ENCODE assay signal across 8 mouse cellular contexts in genomic region chr1:179517713-179518465, GRCm38 (mm10). TPM values are rescaled to one million over a fixed set of nuclear protein-coding genes. Genes with fewer than 3 reads are reported as not detected.
DNase-seq lines count a peak whose midpoint lies in the region; ATAC-seq and TF ChIP-seq lines count a peak whose summit lies in the region.

TSS of gene Smyd3 (minus strand) at chr1:179518041.

- H3K79me2 ChIP-seq in CH12.LX (replicated peaks; ENCODE audit: control insufficient read depth, extremely low read depth, insufficient read depth, poor library complexity, severe bottlenecking), result peaks cover 5% of the 10 kb centered on the region; the same call in 1 of the 2 replicates

- peak; percentile 88 for DNase-seq in CH12.LX (ENCODE audit: extremely low read depth)
- peak; percentile 84 for DNase-seq in c-Kit-positive CD71-positive TER-119-negative erythroid progenitor cells, embryonic 14.5 days (ENCODE audit: low read depth)
- peak; percentile 91 for DNase-seq in forebrain, embryonic 11.5 days (ENCODE audit: low spot score)
- DNase-seq in heart, postnatal 0 days (ENCODE audit: low spot score), result peak; percentile 85
- DNase-seq in kidney, postnatal 4 days, result peak; percentile 87 to 90

- in situ Hi-C loops in CH12.LX (cut with MboI; ENCODE audit: low pct_ligation_motif_present, low pct_unique_long_range_greater_than_20kb, low sequenced_read_pairs), result no loop called here

- H3K27ac ChIP-seq in CH12.LX (ENCODE audit: insufficient read depth, low read depth), result peak within 1 kb of the TSS; percentile 8; the same call in 1 of the 2 replicates
- no peak within 1 kb of the TSS for H3K27ac ChIP-seq in forebrain, embryonic 11.5 days (ENCODE audit: low read depth, low read length)
- peak within 1 kb of the TSS; percentile 41; the same call in 1 of the 2 replicates for H3K27ac ChIP-seq in heart, postnatal 0 days (ENCODE audit: low read depth)
- H3K27ac ChIP-seq in liver, embryonic 16.5 days (ENCODE audit: low read length), result peak within 1 kb of the TSS; percentile 84
- no peak within 1 kb of the TSS for H3K27ac ChIP-seq in neural tube, embryonic 13.5 days (replicated peaks)
- H3K27ac ChIP-seq in testis, adult 2 months (ENCODE audit: control insufficient read depth, insufficient read depth, low read depth, low read length), result 0 out of 2 replicates have a peak within 1 kb of the TSS, but pooled peaks have one; percentile 33

- no peak for TF ChIP-seq EP300 in CH12.LX (IDR thresholded peaks at IDR 0.05; ENCODE audit: low read length)
- TF ChIP-seq EP300 in heart, postnatal 0 days (IDR thresholded peaks at IDR 0.05; ENCODE audit: low read depth), result no peak

- WGBS in forebrain, embryonic 11.5 days, result 6% methylated on average over 39 of the region's 39 CpGs
- WGBS in heart, postnatal 0 days, result 6% methylated on average over 39 of the region's 39 CpGs
- 4% methylated on average over 39 of the region's 39 CpGs for whole genome bisulfite sequencing in liver, embryonic 16.5 days (ENCODE audit: insufficient replicate concordance)
- WGBS in neural tube, embryonic 13.5 days, result 6% methylated on average over 39 of the region's 39 CpGs

- peaks cover 4 to 14% of the 10 kb centered on the region in 2 experiments for H3K4me1 ChIP-seq in CH12.LX (ENCODE audit: control insufficient read depth in 1 of 2, insufficient read depth in 2 of 2)
- no peaks in the 10 kb centered on the region for H3K4me1 ChIP-seq in forebrain, embryonic 11.5 days (replicated peaks; ENCODE audit: control insufficient read depth, insufficient read depth, low read length)
- peaks cover 7% of the 10 kb centered on the region; the same call in 1 of the 2 replicates for H3K4me1 ChIP-seq in heart, postnatal 0 days (ENCODE audit: control insufficient read depth, insufficient read depth)
- H3K4me1 ChIP-seq in liver, embryonic 16.5 days (ENCODE audit: control insufficient read depth, low read depth, low read length), result peaks cover 10% of the 10 kb centered on the region
- H3K4me1 ChIP-seq in neural tube, embryonic 13.5 days (replicated peaks), result peaks cover 17% of the 10 kb centered on the region
- peaks cover 4% of the 10 kb centered on the region for H3K4me1 ChIP-seq in testis, adult 2 months (ENCODE audit: control insufficient read depth, insufficient read depth, low read length)

- peak within 1 kb of the TSS; percentile 52 for H3K4me2 ChIP-seq in CH12.LX (ENCODE audit: insufficient read depth, low read depth, poor library complexity, severe bottlenecking)
- peak within 1 kb of the TSS; percentile 95 for H3K4me2 ChIP-seq in forebrain, embryonic 11.5 days (ENCODE audit: low read depth, low read length, severe bottlenecking)
- H3K4me2 ChIP-seq in heart, postnatal 0 days (ENCODE audit: low read depth, low read length), result peak within 1 kb of the TSS; percentile 87
- peak within 1 kb of the TSS; percentile 100 for H3K4me2 ChIP-seq in liver, embryonic 16.5 days (ENCODE audit: low read depth, low read length)
- peak within 1 kb of the TSS; percentile 99 for H3K4me2 ChIP-seq in neural tube, embryonic 13.5 days

- H3K9ac ChIP-seq in CH12.LX (ENCODE audit: insufficient read depth, low read depth), result peak within 1 kb of the TSS; percentile 56
- H3K9ac ChIP-seq in forebrain, embryonic 11.5 days (ENCODE audit: low read length), result peak within 1 kb of the TSS; percentile 68
- H3K9ac ChIP-seq in heart, postnatal 0 days (replicated peaks; ENCODE audit: low read depth, low read length), result peak within 1 kb of the TSS; percentile 62
- peak within 1 kb of the TSS; percentile 85 for H3K9ac ChIP-seq in liver, embryonic 16.5 days (ENCODE audit: low read depth, low read length)
- H3K9ac ChIP-seq in neural tube, embryonic 13.5 days, result peak within 1 kb of the TSS; percentile 80

- no peaks in the 10 kb centered on the region for H3K27me3 ChIP-seq in CH12.LX (replicated peaks)
- H3K27me3 ChIP-seq in forebrain, embryonic 11.5 days (ENCODE audit: control insufficient read depth, insufficient read depth, low read length), result no peaks in the 10 kb centered on the region
- no peaks in the 10 kb centered on the region for H3K27me3 ChIP-seq in heart, postnatal 0 days (ENCODE audit: control insufficient read depth, insufficient read depth, low read length)
- H3K27me3 ChIP-seq in liver, embryonic 16.5 days (ENCODE audit: control insufficient read depth, insufficient read depth, low read depth, low read length), result no peaks in the 10 kb centered on the region
- no peaks in the 10 kb centered on the region for H3K27me3 ChIP-seq in neural tube, embryonic 13.5 days
- no peaks in the 10 kb centered on the region for H3K27me3 ChIP-seq in testis, adult 2 months (ENCODE audit: control insufficient read depth, insufficient read depth, low read length)

- ATAC-seq in forebrain, embryonic 11.5 days (replicated peaks; ENCODE audit: low FRiP score), result peak; percentile 86
- ATAC-seq in heart, postnatal 0 days (ENCODE audit: insufficient read depth, low read depth), result peak; percentile 92
- ATAC-seq in liver, embryonic 16.5 days (ENCODE audit: low read depth), result peak; percentile 90
- ATAC-seq in neural tube, embryonic 13.5 days (ENCODE audit: low read depth), result peak; percentile 89

- peaks cover 0 to 6% of the 10 kb centered on the region in 2 experiments for H3K36me3 ChIP-seq in CH12.LX (replicated peaks in 1 of 2; ENCODE audit: control insufficient read depth in 1 of 2, insufficient read depth in 1 of 2, low read length in 1 of 2)
- no peaks in the 10 kb centered on the region for H3K36me3 ChIP-seq in forebrain, embryonic 11.5 days (ENCODE audit: control insufficient read depth, insufficient read depth, low read length)
- no peaks in the 10 kb centered on the region for H3K36me3 ChIP-seq in heart, postnatal 0 days (replicated peaks; ENCODE audit: control insufficient read depth, insufficient read depth, low read length)
- H3K36me3 ChIP-seq in liver, embryonic 16.5 days (ENCODE audit: control insufficient read depth, insufficient read depth), result no peaks in the 10 kb centered on the region
- no peaks in the 10 kb centered on the region for H3K36me3 ChIP-seq in neural tube, embryonic 13.5 days
- no peaks in the 10 kb centered on the region for H3K36me3 ChIP-seq in testis, adult 2 months (ENCODE audit: control insufficient read depth, insufficient read depth, low read length)

- dilution Hi-C loops in CH12.LX (cut with MboI; ENCODE audit: extremely low pct_ligation_motif_present, extremely low pct_unique_long_range_greater_than_20kb, low sequenced_read_pairs), result no loop called here

- H3K4me3 ChIP-seq in CH12.LX (replicated peaks in 1 of 3; ENCODE audit: low read depth in 2 of 3, low read length in 2 of 3, poor library complexity in 1 of 3), result peak within 1 kb of the TSS; percentile 70 to 94 (median 86)
- peak within 1 kb of the TSS; percentile 65 for H3K4me3 ChIP-seq in forebrain, embryonic 11.5 days (ENCODE audit: low read depth, low read length)
- peak within 1 kb of the TSS; percentile 65 for H3K4me3 ChIP-seq in heart, postnatal 0 days (ENCODE audit: low read depth, low read length)
- H3K4me3 ChIP-seq in liver, embryonic 16.5 days (ENCODE audit: low read depth, low read length), result peak within 1 kb of the TSS; percentile 89
- H3K4me3 ChIP-seq in neural tube, embryonic 13.5 days, result peak within 1 kb of the TSS; percentile 76
- peak within 1 kb of the TSS; percentile 79 for H3K4me3 ChIP-seq in testis, adult 2 months (ENCODE audit: control insufficient read depth, low read depth, low read length)

- TF ChIP-seq RAD21 in CH12.LX (IDR thresholded peaks at IDR 0.05; ENCODE audit: low read depth, low read length), result no peak

- peak; percentile 84 for TF ChIP-seq POLR2A in CH12.LX (IDR thresholded peaks at IDR 0.05; ENCODE audit: low read depth, low read length)
- TF ChIP-seq POLR2A in testis, adult 2 months (IDR thresholded peaks at IDR 0.05; ENCODE audit: control insufficient read depth, low read depth, low read length), result peak; percentile 64; the same call in 1 of the 2 replicates

- peak in 1 of 2 experiments; percentile 37; a peak in 2 of 4 replicates for TF ChIP-seq CTCF in CH12.LX (conservative IDR thresholded peaks at IDR 0.05 in 1 of 2, IDR thresholded peaks at IDR 0.05 in 1 of 2; ENCODE audit: low read depth in 2 of 2, low read length in 2 of 2)
- peak; percentile 78 for TF ChIP-seq CTCF in heart, postnatal 0 days (IDR thresholded peaks at IDR 0.05; ENCODE audit: low read depth)
- TF ChIP-seq CTCF in testis, adult 2 months (IDR thresholded peaks at IDR 0.05; ENCODE audit: control insufficient read depth, insufficient read depth, insufficient replicate concordance, low read depth, low read length), result peak; percentile 69; the same call in 1 of the 2 replicates

- H3K9me3 ChIP-seq in CH12.LX (replicated peaks; ENCODE audit: low read length), result no peaks in the 10 kb centered on the region
- no peaks in the 10 kb centered on the region for H3K9me3 ChIP-seq in forebrain, embryonic 11.5 days (ENCODE audit: control insufficient read depth, low read length)
- H3K9me3 ChIP-seq in heart, postnatal 0 days (replicated peaks; ENCODE audit: control insufficient read depth, low read length), result no peaks in the 10 kb centered on the region
- no peaks in the 10 kb centered on the region for H3K9me3 ChIP-seq in liver, embryonic 16.5 days (replicated peaks; ENCODE audit: control insufficient read depth, low read length)
- H3K9me3 ChIP-seq in neural tube, embryonic 13.5 days, result no peaks in the 10 kb centered on the region

TF ChIP-seq in CH12.LX, 34 proteins besides CTCF, POLR2A, EP300 and RAD21 (continues in another document):
- peak; percentile 69; the same call in 1 of the 2 replicates for TF ChIP-seq TCF12 (IDR thresholded peaks at IDR 0.05; ENCODE audit: low read depth, low read length)
- TF ChIP-seq USF2 (conservative IDR thresholded peaks at IDR 0.05; ENCODE audit: low read depth, low read length), result no peak
- no peak for TF ChIP-seq ZC3H11A (IDR thresholded peaks at IDR 0.05; ENCODE audit: low read depth, low read length)
- no peak for TF ChIP-seq JUN (IDR thresholded peaks at IDR 0.05; ENCODE audit: insufficient read depth, low read depth, low read length)
- TF ChIP-seq POLR2AphosphoS2 (IDR thresholded peaks at IDR 0.05; ENCODE audit: low read depth, low read length), result peak; percentile 72; the same call in 1 of the 2 replicates
- peak; percentile 96 for TF ChIP-seq ZNF384 (IDR thresholded peaks at IDR 0.05; ENCODE audit: low read depth, low read length)
- TF ChIP-seq KAT2A (IDR thresholded peaks at IDR 0.05; ENCODE audit: insufficient replicate concordance, low read length), result no peak
- no peak for TF ChIP-seq MAFK (IDR thresholded peaks at IDR 0.05; ENCODE audit: insufficient replicate concordance, low read length)

RNA-seq across cellular contexts. Expression of gene Smyd3, which starts in this region (rescaled TPM):
- total RNA-seq in CH12.LX (2012; rRNA removed) (10.5 and 11.4 TPM in 2 replicates), CH12.LX (2014; rRNA removed) (12.5 and 14.5 TPM in 2 replicates)
- polyA plus RNA-seq in CH12.LX (2012; ENCODE audit: insufficient read length, low read depth), result 11.6 and 11.8 TPM in 2 replicates
- 14.1 and 16.1 TPM in 2 replicates for polyA plus RNA-seq in forebrain, embryonic 11.5 days (2014; fragmentation: Nextera tagmentation; extraction: Ambion mirVana)
- total RNA-seq in heart, postnatal 0 days (2014; rRNA removed; ENCODE audit: low replicate concordance), result 6.2 and 11.6 TPM in 2 replicates
- 6.4 and 7.0 TPM in 2 replicates for polyA plus RNA-seq in heart, postnatal 0 days (2015; fragmentation: Nextera tagmentation; extraction: Ambion mirVana)
- polyA plus RNA-seq in liver, embryonic 16.5 days (2015; fragmentation: Nextera tagmentation; extraction: Ambion mirVana), result 5.4 and 6.4 TPM in 2 replicates
- 19.7 and 19.8 TPM in 2 replicates for polyA plus RNA-seq in neural tube, embryonic 13.5 days (2015; fragmentation: Nextera tagmentation; extraction: Ambion mirVana)
- polyA plus RNA-seq in testis, adult 2 months (2012; rRNA removed), result 2.0 and 2.4 TPM in 2 replicates

Comparison
In these comparisons a context has a peak if more than half of its experiments do, and no peak if none do; other contexts are left out.
1. H3K27ac ChIP-seq: peak in CH12.LX (single experiment), heart, postnatal 0 days (single experiment), liver, embryonic 16.5 days (single experiment) and testis, adult 2 months (single experiment); none in forebrain, embryonic 11.5 days (single experiment) and neural tube, embryonic 13.5 days (single experiment).
2. Peak in every context shown above with its lines, with median percentiles within 50 percentile points of each other: DNase-seq, H3K4me2 ChIP-seq, H3K4me3 ChIP-seq, H3K9ac ChIP-seq and ATAC-seq.